In the genomic region with DNA sequence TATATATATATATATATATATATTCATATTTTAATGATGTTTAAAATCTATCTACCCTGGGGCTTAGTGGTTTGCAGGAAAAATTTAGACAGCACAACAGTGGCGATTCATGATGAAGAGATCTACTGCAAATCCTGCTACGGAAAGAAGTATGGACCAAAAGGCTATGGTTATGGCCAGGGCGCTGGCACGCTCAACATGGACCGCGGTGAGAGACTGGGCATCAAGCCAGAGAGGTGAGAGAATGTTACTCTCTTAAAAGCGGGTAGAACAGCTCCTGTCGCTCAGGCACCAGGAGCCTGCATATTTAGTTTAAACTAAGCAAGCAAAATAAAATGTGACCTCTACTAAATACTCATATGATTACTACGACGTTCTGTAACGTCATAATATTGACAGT, we compare ENCODE assay signal across 23 mouse cellular contexts. TPM values are rescaled to one million over a fixed set of nuclear protein-coding genes. Genes with fewer than 3 reads are reported as not detected.
DNase-seq lines count a peak whose midpoint lies in the region; ATAC-seq lines count a peak whose summit lies in the region.
"Had no signal": no experiment of that assay in that cellular context is flagged by ENCODE, and none has a peak within 500 bp of the region (broad histone marks: within the 10 kb centered on the region; RNA-seq: fewer than 3 reads in every experiment).

No protein-coding gene starts in this region.

- no peaks in the 10 kb centered on the region for H3K9me3 ChIP-seq in heart, embryonic 10.5 days
- H3K9me3 ChIP-seq: embryonic facial prominence, embryonic 15.5 days; heart, embryonic 12.5 days; hindbrain, embryonic 15.5 days; intestine, embryonic 15.5 days; neural tube, embryonic 13.5 days had no signal

- no peak for ATAC-seq in inflammation-experienced regulatory T-cells, adult 6 months
- ATAC-seq: CD4-positive, CD25-positive, alpha-beta regulatory T cell, adult 4 months; forebrain, embryonic 14.5 days; intestine, embryonic 15.5 days had no signal

- WGBS in heart, embryonic 10.5 days, result 95% methylated on average over 11 of the region's 11 CpGs

- no peaks in the 10 kb centered on the region for H3K27me3 ChIP-seq in heart, embryonic 10.5 days (ENCODE audit: insufficient read depth, poor library complexity, severe bottlenecking)
- H3K27me3 ChIP-seq: embryonic facial prominence, embryonic 15.5 days; heart, embryonic 12.5 days; hindbrain, embryonic 15.5 days; intestine, embryonic 15.5 days; neural tube, embryonic 13.5 days had no signal

- H3K4me3 ChIP-seq in heart, embryonic 10.5 days, result no peak overlapping the region
- H3K4me3 ChIP-seq: embryonic facial prominence, embryonic 15.5 days; gastrocnemius, adult 2 months; heart, embryonic 12.5 days; hindbrain, embryonic 15.5 days; intestine, embryonic 15.5 days; layer of hippocampus, adult 2 months; neural tube, embryonic 13.5 days had no signal

- DNase-seq in cerebellum, adult 18-20 months, result peak; percentile 33 to 45
- no peak for DNase-seq in cerebellum, adult 11 months
- DNase-seq in heart, postnatal 4 days, result peak; percentile 60
- DNase-seq in heart, embryonic 10.5 days (ENCODE audit: low spot score), result no peak
- DNase-seq in 416B (ENCODE audit: low read depth), result peak; percentile 20
- peak; percentile 50 to 73 for DNase-seq in cerebellum, postnatal 25 days
- DNase-seq in natural killer cell, adult 2 months (ENCODE audit: low spot score in 2 of 2), result no peak
- DNase-seq: adrenal gland, postnatal 14 days; gastrocnemius, adult 2 months; lung, postnatal 4 days; midbrain, embryonic 14.5 days; retina, postnatal 1 day; right cerebral cortex, postnatal 25 days; spleen, adult 18-20 months had no signal

- no peak overlapping the region for H3K27ac ChIP-seq in heart, embryonic 10.5 days
- H3K27ac ChIP-seq: embryonic facial prominence, embryonic 15.5 days; gastrocnemius, adult 2 months; hindbrain, embryonic 15.5 days; intestine, embryonic 15.5 days; layer of hippocampus, adult 2 months; neural tube, embryonic 13.5 days had no signal

- H3K4me1 ChIP-seq in heart, embryonic 10.5 days, result peaks cover 28% of the 10 kb centered on the region
- H3K4me1 ChIP-seq: intestine, embryonic 15.5 days had no signal

- peaks cover 54% of the 10 kb centered on the region for H3K36me3 ChIP-seq in heart, embryonic 10.5 days

RNA-seq across cellular contexts. Expression of a gene that starts 15.5 kb away (rescaled TPM):
- 100 to 1,000 TPM; 267 to 274 TPM for total RNA-seq in heart, postnatal 4 days (2021)
- polyA plus RNA-seq in heart, embryonic 10.5 days (2016; fragmentation: Nextera tagmentation; extraction: Ambion mirVana), result 400 and 430 TPM in 2 replicates
- polyA plus RNA-seq in inflammation-experienced regulatory T-cells, adult 6 months (2017; shearing (Covaris generic)), result 1 to 10 TPM; 1.4 to 4.7 (median 2.2) TPM

Comparison
In these comparisons a context has a peak if more than half of its experiments do, and no peak if none do; other contexts are left out.
1. DNase-seq: peak in cerebellum, adult 18-20 months (2 of 2), heart, postnatal 4 days (single experiment), 416B (single experiment) and cerebellum, postnatal 25 days (2 of 2); none in cerebellum, adult 11 months (single experiment), heart, embryonic 10.5 days (single experiment) and natural killer cell, adult 2 months (0 of 2).
2. RNA of a gene that starts 15.5 kb away (polyA plus RNA-seq): 400 to 430 TPM in heart, embryonic 10.5 days; 1.4 to 4.7 TPM in inflammation-experienced regulatory T-cells, adult 6 months; every median in the first group is over 10 times any median in the second.